Mouse (Mus musculus) ovary, adult 18-20 months (tissue): Measurements from ENCODE around the gene Adamtsl1.

ENCODE experiments used
- DNase-seq: peaks from one replicate; pipeline ENCODE4 v3.0.0; 2022; ENCODE audit warnings: low spot score, mixed read lengths

Gene Adamtsl1

GRCm38 (mm10) chr4:86053487-86054237 lies 539.7 kb downstream of the Adamtsl1 start:
- peak; percentile 16 for DNase-seq

GRCm38 (mm10) chr4:86060614-86061013 lies 546.6 kb downstream of the Adamtsl1 start:
- no peak for DNase-seq

- DNase-seq: no peak
These were observed 554.4 kb downstream of the Adamtsl1 start for GRCm38 (mm10) chr4:86068376-86068775.

- DNase-seq: no peak
These were observed 555.1 kb downstream of the Adamtsl1 start for GRCm38 (mm10) chr4:86068875-86069718.

- DNase-seq: no peak
These were observed 560.9 kb downstream of the Adamtsl1 start for GRCm38 (mm10) chr4:86074871-86075270.

- no peak for DNase-seq
These were observed 563.4 kb downstream of the Adamtsl1 start for GRCm38 (mm10) chr4:86077355-86077754.

- DNase-seq: no peak
These were observed 563.9 kb downstream of the Adamtsl1 start for GRCm38 (mm10) chr4:86077854-86078253.

GRCm38 (mm10) chr4:86087508-86087907 lies 573.5 kb downstream of the Adamtsl1 start:
- no peak for DNase-seq

- DNase-seq: no peak
These were observed 589.2 kb downstream of the Adamtsl1 start for GRCm38 (mm10) chr4:86103207-86103606.

GRCm38 (mm10) chr4:86108325-86108724 lies 594.4 kb downstream of the Adamtsl1 start:
- DNase-seq: no peak

GRCm38 (mm10) chr4:86119067-86119466 lies 605.1 kb downstream of the Adamtsl1 start:
- no peak for DNase-seq

GRCm38 (mm10) chr4:86122431-86122830 lies 608.5 kb downstream of the Adamtsl1 start:
- DNase-seq: no peak

GRCm38 (mm10) chr4:86124374-86124773 lies 610.4 kb downstream of the Adamtsl1 start:
- no peak for DNase-seq

GRCm38 (mm10) chr4:86126636-86127035 lies 612.7 kb downstream of the Adamtsl1 start:
- DNase-seq: no peak

GRCm38 (mm10) chr4:86158551-86158950 lies 644.6 kb downstream of the Adamtsl1 start:
- no peak for DNase-seq

GRCm38 (mm10) chr4:86159362-86159761 lies 645.4 kb downstream of the Adamtsl1 start:
- no peak for DNase-seq

- no peak for DNase-seq
These were observed 656.8 kb downstream of the Adamtsl1 start for GRCm38 (mm10) chr4:86170763-86171162.

- DNase-seq: no peak
These were observed 657.5 kb downstream of the Adamtsl1 start for GRCm38 (mm10) chr4:86171461-86171860.

- no peak for DNase-seq
These were observed 663.5 kb downstream of the Adamtsl1 start for GRCm38 (mm10) chr4:86177471-86177870.

- DNase-seq: no peak
These were observed 664.1 kb downstream of the Adamtsl1 start for GRCm38 (mm10) chr4:86178116-86178515.

- no peak for DNase-seq
These were observed 669.8 kb downstream of the Adamtsl1 start for GRCm38 (mm10) chr4:86183701-86184173.

- DNase-seq: no peak
These were observed 675.9 kb downstream of the Adamtsl1 start for GRCm38 (mm10) chr4:86189853-86190252.

GRCm38 (mm10) chr4:86191195-86191594 lies 677.2 kb downstream of the Adamtsl1 start:
- DNase-seq: no peak
